Mouse (Mus musculus) cerebellum, adult 2 months (tissue): ENCODE data around the gene Dxo.

Experiments used
- CTCF ChIP-seq: fragments of 200-500 bp; IDR thresholded peaks from 2 replicates; pipeline ENCODE4 v1.5.1; 2011; ENCODE audit warnings: low read depth, mild to moderate bottlenecking, control low read depth, low read length, moderate library complexity, borderline replicate concordance; ENCODE audit not compliant: insufficient read depth
- POLR2A ChIP-seq: fragments of 200-500 bp; IDR thresholded peaks from 2 replicates; pipeline ENCODE4 v1.6.1; 2011; ENCODE audit warnings: low read length, control low read depth, borderline replicate concordance; ENCODE audit not compliant: insufficient read depth

DNA sequence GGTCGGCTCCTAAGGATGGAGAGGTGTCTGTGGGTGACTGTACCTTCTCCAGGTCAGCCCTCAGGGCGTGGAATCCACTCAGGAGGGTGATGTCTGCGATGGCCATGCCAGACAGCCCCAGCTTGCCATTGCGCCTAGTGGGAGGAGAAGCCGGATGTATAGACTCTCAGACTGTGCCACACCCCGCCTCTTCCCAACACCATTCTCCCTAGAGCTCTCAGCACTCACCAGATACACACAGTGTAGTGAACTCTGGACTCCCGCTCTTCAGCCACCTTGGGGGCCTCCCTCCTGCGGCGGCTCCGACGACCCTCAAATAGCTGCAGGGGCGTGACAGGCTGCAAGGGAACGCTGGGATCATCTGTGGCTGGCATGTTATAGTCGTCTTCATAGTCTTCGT is 25.5 kb upstream of the Dxo start:
- TF ChIP-seq CTCF = no peak
- TF ChIP-seq POLR2A = no peak
